Mouse (Mus musculus) olfactory bulb, adult 2 months (tissue): ENCODE data around the gene Tmem198. TPM values are rescaled to one million over a fixed set of nuclear protein-coding genes. Genes with fewer than 3 reads are reported as not detected.

ENCODE experiments used
- H3K27ac ChIP-seq: fragments of 200-500 bp; 2 replicates; pipeline ENCODE4 v1.5.1; 2012; ENCODE audit warnings: low read depth, low read length; ENCODE audit not compliant: insufficient read depth
- H3K4me1 ChIP-seq: fragments of 200-500 bp; 2 replicates; pipeline ENCODE4 v1.6.1; 2012; ENCODE audit warnings: low read length; ENCODE audit not compliant: control insufficient read depth, insufficient read depth
- H3K4me3 ChIP-seq: fragments of 200-500 bp; 2 replicates; pipeline ENCODE4 v1.5.1; 2012; ENCODE audit warnings: mild to moderate bottlenecking, low read depth, low read length, moderate library complexity; ENCODE audit not compliant: insufficient read depth
- CTCF ChIP-seq: fragments of 200-500 bp; IDR thresholded peaks from 2 replicates; pipeline ENCODE4 v1.5.1; 2012; ENCODE audit warnings: low read depth, mild to moderate bottlenecking, low read length, moderate library complexity; ENCODE audit not compliant: insufficient read depth
- POLR2A ChIP-seq: fragments of 200-500 bp; IDR thresholded peaks from 2 replicates; pipeline ENCODE4 v1.6.1; 2012; ENCODE audit warnings: mild to moderate bottlenecking, low read depth, low read length, moderate library complexity; ENCODE audit not compliant: insufficient read depth
- WGBS: fragments of 180-500 bp; shearing (Covaris S2); methylation state at CpG from one replicate; pipeline ENCODE4 v1.1.7; 2018; 5-methylcytosine and 5-hydroxymethylcytosine counted together
- polyA plus RNA-seq: library from polyadenylated mRNA; stranded (reverse); fragments of >200 nt; gene quantifications from 2 replicates; pipeline ENCODE4 v1.2.4, GENCODE M21; 2012; ENCODE audit warnings: low replicate concordance; ENCODE audit not compliant: missing spikeins, insufficient read depth, insufficient read length

Gene Tmem198
- not detected in 2 replicates for polyA plus RNA-seq

DNA sequence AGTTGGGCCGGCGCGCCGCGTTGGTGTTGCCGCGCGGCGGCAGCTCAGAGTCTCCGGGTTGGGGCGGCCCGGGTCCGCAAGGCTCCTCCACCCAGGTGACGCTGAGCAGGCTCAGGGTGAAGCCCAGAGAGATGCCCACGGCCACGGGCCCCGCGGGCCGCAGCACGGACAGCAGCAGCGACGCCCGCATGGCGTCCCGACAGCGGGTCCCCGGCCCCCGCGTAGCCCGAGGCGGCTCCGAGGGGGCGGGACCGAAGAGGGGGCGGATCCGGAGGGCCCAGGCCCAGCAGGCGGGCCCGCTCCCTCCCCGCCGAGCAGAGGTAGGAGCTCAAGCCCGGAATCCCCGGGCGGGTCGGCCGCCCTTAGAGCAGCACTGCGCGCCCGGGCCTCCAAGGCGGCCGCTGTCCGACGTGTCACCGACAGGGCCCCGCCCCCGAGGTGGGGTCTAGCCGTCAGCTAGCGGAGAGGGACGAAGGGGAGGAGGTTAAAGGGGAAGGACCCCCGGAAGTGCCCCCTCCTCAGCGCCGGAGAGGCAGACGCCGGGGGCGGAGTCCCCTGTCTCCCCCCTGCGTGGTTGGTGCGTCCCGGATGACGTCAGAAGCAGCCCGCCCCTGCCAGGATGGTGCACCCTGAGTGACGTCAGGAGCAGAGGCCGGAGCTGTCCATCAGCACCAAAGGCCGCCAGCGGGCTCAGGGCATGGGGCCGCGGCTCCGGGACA is at the start of gene Tmem198, which contains the start of gene Chpf:
Gene Tmem198 (plus strand): TSS at position 617 of the 719 bp plus-strand sequence.
Gene Chpf (minus strand): TSS at position 392 of the 719 bp plus-strand sequence.
- Histone ChIP-seq H3K4me1 (peaks cover 33% of the 10 kb centered on the region), H3K4me3 (peak within 1 kb of the TSS; percentile 82), H3K27ac (peak within 1 kb of the TSS; percentile 76)
- TF ChIP-seq CTCF = no peak
- TF ChIP-seq POLR2A = peak; percentile 73
- WGBS = under 1% methylated on average over 76 of the region's 76 CpGs

- TF ChIP-seq POLR2A (peak; percentile 38; the same call in 1 of the 2 replicates), CTCF (no peak)
- H3K4me1 ChIP-seq = peaks cover 6% of the 10 kb centered on the region
- peak within 1 kb of the TSS; percentile 48 for H3K4me3 ChIP-seq
- H3K27ac ChIP-seq = no peak within 1 kb of the TSS
- WGBS = 5% methylated on average over 28 of the region's 28 CpGs
These were observed 43.6 kb upstream of the Tmem198 start, which contains the start of gene Gmppa for GRCm38 (mm10) chr1:75435475-75436328. Gene Gmppa (plus strand): TSS chr1:75435930.

DNA sequence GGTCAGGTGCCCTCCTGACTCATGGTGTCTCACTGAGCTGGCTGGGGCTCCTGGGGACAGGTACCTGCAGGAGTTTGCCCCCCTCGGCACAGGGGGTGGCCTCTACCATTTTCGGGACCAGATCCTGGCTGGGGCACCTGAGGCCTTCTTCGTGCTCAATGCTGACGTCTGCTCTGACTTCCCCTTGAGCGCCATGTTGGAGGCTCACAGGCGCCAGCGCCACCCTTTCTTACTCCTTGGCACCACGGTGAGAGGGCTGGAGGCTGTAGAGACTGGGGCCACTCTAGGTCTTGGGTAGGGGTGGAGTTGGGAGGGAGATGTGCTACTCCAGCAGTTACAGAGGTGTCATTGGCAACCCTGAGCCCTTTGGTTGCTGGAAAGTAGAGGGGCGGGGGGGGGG is 40.5 kb upstream of the Tmem198 start:
- no peak overlapping the region for H3K27ac ChIP-seq
- no peak overlapping the region for H3K4me3 ChIP-seq
- peaks cover 28% of the 10 kb centered on the region for H3K4me1 ChIP-seq
- no peak for TF ChIP-seq CTCF
- TF ChIP-seq POLR2A = no peak
- 91% methylated on average over 8 of the region's 9 CpGs for WGBS

GRCm38 (mm10) chr1:75440661-75441060 is 38.7 kb upstream of the Tmem198 start:
- 90% methylated on average over 7 of the region's 7 CpGs for WGBS
- no peak overlapping the region for H3K27ac ChIP-seq
- H3K4me1 ChIP-seq = peaks cover 47% of the 10 kb centered on the region
- no peak for TF ChIP-seq POLR2A
- TF ChIP-seq CTCF = no peak
- no peak overlapping the region for H3K4me3 ChIP-seq

GRCm38 (mm10) chr1:75441471-75441996 is 37.8 kb upstream of the Tmem198 start:
- 94% methylated on average over 15 of the region's 15 CpGs for WGBS
- no peak overlapping the region for H3K4me3 ChIP-seq
- H3K4me1 ChIP-seq = peaks cover 56% of the 10 kb centered on the region
- TF ChIP-seq CTCF (no peak), POLR2A (no peak)
- H3K27ac ChIP-seq = no peak overlapping the region

GRCm38 (mm10) chr1:75442171-75442570 is 37.2 kb upstream of the Tmem198 start:
- Histone ChIP-seq H3K4me1 (peaks cover 58% of the 10 kb centered on the region), H3K27ac (no peak overlapping the region)
- WGBS = 90% methylated on average over 9 of the region's 9 CpGs

DNA sequence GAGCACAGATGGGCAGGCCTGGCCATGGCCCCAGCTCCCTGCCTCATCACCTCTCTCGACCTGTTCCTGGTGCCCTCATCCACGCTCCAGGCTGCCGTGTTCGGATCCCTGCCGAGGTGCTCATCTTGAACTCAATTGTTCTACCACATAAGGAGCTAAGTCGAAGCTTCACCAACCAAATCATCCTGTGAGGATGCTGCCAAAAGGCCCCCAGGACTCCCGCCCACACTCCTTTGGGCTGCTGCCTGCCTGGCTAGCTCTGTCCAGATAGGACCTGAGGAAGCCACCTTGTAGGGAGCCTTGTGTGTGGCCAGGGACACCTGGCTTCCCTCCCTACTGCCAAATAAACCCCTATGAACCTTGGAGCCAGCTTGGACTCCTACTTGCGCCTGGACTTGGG is 36.5 kb upstream of the Tmem198 start:
- TF ChIP-seq CTCF (no peak), POLR2A (no peak)
- H3K27ac ChIP-seq = no peak overlapping the region
- peaks cover 64% of the 10 kb centered on the region for H3K4me1 ChIP-seq
- H3K4me3 ChIP-seq = no peak overlapping the region
- WGBS = 41% methylated on average over 8 of the region's 8 CpGs

More at GRCm38 (mm10) chr1:75442171-75442570, 37.2 kb upstream of the Tmem198 start:
- TF ChIP-seq POLR2A = no peak
- no peak for TF ChIP-seq CTCF
- no peak overlapping the region for H3K4me3 ChIP-seq

- H3K27ac ChIP-seq = peak overlapping the region; percentile 7; the same call in 1 of the 2 replicates
- H3K4me1 ChIP-seq = peaks cover 67% of the 10 kb centered on the region
- TF ChIP-seq CTCF (no peak), POLR2A (no peak)
- H3K4me3 ChIP-seq = no peak overlapping the region
- 17% methylated on average over 13 of the region's 13 CpGs for WGBS
These were observed 35.9 kb upstream of the Tmem198 start for GRCm38 (mm10) chr1:75443247-75444024.
